Mouse (Mus musculus): ENCODE data around the gene Abca8a.

- TF ChIP-seq CTCF (IDR thresholded peaks at IDR 0.05; ENCODE audit: control insufficient read depth, insufficient read depth, insufficient read length) (no peak), MYOG (IDR thresholded peaks at IDR 0.05; ENCODE audit: control insufficient read depth, extremely low read depth, insufficient read length) (no peak), USF1 (IDR thresholded peaks at IDR 0.05; ENCODE audit: low read depth) (no peak), FOSL1 (IDR thresholded peaks at IDR 0.05; ENCODE audit: insufficient read depth, low read length, poor library complexity, severe bottlenecking) (no peak), MAX (IDR thresholded peaks at IDR 0.05) (no peak)
Observed at GRCm38 (mm10) chr11:109995013-109995412, 100.8 kb downstream of the Abca8a start.
